Mouse (Mus musculus) left cerebral cortex, adult 9 months (tissue): Measurements from ENCODE around the gene Foxj3.
A peak's percentile ranks its signal among the peaks of the same experiment; 100 is the strongest.
"Not testable (repeated sequence)": the region's sequence is repeated elsewhere in the genome, so short reads cannot be mapped to it uniquely, and the experiment has no call there.

Experiments
- DNase-seq, 2 experiments: peaks; one replicate each; pipeline ENCODE4 v3.0.0; 2022; ENCODE audit warnings: low spot score in 2 of 2

Foxj3 gene

DNA sequence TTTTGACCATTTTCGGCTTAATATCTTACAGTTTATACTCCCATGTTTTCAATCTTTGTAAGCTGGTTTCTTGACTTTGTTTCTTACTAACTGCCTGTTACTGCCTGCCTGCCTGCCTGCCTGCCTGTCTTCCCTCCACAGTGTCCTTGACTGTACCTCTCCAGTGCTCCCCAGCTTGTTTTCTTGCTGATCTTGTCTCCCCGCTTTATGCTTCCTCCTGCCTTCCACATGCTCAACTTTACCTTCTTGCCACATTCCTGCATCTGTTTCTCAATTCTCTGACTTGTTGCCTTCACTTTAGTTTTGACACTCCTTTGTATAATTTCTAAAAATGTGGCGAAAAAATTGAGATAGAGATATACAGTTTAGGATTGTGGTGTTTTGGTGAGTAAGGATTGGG is 35.9 kb downstream of the Foxj3 start:
- DNase-seq, result no peak

DNA sequence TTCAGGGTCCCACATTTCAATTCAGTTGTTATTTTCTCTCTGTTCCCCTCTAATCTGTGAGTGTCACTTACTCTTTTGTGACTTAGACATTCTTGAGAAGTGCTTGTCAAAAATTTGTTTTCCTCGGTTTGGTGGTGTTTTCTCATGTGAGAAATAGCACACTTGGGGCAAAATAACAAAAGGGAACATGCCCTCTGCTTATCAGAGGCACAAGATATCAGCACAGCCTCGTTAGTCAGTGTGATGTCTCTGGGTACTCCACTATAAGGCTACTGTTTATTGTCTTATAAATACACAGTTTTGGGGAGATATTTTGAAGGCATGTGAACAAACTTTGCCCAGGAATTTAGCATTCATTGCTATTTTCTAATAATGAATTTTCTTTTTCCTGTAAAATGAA is 37.7 kb downstream of the Foxj3 start:
- no peak for DNase-seq

DNA sequence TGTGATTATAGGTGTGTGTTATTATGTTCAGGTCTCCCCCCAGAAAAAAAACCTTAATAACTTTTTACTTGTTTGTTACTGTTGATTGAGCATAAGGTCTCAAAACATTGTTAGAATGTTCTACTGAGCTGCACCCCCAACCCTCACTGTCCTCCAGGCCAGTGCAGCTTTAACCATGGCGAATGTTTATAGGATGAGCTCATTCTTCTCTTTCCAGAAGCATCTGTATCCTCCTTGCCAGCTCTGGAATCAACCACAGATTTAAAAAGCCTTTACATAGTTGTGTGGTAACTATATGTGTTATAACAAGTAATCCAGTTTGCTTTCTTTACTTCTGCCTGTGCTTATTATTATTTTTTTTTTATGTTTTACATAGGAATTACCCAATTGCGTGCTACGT is 38.7 kb downstream of the Foxj3 start:
- DNase-seq, result no peak

DNA sequence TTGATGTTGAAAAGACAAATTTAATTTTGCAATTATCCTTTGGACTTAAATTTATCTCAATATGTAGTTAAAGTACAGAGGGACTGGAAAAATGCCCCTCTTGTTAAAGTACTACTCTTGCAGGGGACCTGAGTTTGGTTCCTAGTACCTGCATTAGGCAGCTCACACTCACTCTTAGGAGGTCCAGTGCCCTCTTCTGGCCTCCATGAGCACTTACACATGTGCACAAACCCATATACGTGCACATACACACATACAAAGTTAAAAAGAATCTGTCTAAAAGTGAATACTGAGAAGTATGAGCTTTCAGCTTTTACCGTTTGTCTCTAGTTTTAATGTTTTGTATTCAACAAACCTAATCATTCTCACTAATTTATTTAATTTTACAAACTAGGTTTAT is 51.2 kb downstream of the Foxj3 start:
- DNase-seq, result no peak

DNA sequence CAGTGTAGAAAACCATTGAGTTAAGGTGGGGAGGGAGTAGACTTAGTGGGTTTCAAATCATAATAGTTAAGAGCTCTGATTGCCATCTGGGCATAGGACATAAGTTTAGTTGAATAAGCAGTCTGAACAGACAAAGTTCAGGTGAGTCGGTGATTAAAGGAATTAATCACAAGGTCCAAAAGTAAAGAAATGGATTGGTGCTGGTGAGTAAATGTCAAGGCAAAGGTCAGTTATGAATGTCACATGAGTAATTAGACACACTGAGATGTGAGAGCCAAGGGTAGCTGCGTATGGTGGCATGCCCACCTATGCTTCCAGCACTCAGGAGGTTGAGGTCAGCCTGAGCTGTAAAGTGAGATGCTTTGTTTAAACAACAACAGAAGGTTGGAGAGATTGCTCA is 52.6 kb downstream of the Foxj3 start:
- no peak for DNase-seq

DNA sequence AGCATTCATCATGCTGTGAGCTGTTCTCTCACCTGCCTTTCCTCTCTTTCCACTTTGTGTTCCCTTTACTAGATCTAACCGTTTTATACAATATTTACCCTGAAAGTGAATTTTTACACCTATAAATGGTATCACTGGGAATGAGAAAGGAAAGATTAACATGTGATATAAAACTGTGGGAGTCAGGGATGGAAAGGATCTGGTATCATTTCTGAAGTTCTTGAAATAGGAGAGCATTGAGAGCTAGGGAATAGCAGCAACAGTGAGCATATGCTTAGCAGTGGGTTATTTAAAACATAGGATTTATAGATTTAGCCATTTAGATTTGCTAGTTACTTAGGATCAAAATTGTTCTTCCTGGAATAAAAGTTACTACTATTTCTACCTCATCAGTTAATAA is 53.2 kb downstream of the Foxj3 start:
- DNase-seq, result peak in 1 of 2 experiments; percentile 10

DNA sequence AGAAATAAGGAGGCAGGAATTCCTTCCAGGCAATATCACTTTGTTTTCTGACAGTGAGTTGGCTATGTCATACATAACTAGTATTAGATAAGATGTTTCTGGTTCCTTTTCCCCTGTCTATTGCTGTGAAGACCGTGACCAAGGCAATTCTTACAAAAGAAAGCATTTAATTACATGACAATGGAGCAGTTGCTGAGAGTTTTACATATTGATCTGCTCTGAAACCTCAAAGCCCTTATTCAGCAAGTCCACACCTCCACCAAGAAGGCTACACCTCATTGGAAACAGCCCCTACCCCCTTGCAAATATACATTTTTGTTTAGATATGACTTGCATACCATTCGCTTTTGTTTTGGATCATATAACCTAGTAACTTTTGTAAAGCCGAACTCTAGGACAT is 55.7 kb downstream of the Foxj3 start:
- DNase-seq, result no peak

DNA sequence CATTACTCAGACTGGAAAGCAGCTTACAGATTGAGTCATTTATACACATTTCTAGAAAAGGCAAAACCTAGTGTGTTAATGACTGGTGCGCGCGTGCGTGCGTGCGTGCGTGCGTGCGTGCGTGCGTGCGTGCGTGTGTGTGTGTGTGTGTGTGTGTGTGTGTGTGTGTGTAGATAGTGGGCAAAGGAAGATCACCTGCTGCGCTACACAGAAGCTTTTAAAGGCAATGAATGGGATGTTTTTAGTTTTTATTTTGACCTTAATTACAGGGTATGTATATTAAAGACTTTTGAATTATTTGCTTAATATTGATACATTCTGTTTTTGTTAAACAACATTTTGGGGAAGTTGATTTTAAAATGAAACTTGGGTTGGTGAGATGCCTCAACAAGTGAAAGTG is 57.5 kb downstream of the Foxj3 start:
- no peak for DNase-seq

DNA sequence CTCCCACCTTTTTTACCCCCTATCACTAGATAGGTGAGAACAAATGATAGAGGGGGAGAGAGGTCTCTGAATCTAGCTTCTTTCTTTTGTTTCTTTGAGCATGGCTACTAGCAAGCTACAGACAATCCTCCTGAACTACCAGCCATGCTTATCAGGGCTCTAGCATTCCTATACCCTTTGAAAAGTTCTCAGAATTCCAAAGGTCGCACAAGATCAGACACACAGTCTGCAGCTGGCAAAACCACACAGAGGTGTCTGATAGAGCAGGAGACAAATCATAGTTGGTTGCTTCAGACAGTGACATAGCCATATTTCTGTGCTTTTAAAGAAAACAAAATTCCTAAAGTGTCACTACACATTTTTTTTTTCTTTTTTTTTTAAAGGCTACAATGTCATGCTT is 62.8 kb downstream of the Foxj3 start:
- no peak for DNase-seq

DNA sequence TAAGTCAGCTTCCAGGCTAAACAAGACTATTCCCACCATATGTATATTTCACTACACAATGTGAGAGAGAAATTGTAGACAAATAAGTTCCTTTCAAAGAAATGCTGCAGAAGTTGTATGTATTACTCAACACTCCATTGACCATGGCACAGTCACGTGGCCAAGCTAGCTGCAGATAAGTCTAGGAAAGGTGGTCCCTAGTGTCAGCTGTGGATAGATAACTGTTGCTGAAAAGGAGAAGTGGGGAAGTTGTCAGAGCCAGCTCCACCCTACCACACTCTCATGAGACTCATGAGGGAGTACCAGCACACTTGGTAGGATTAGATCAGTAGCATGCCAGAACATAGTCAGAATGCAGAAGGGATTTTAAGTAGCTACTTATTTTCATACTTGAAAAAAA is 72.7 kb downstream of the Foxj3 start:
- DNase-seq, result no peak

DNA sequence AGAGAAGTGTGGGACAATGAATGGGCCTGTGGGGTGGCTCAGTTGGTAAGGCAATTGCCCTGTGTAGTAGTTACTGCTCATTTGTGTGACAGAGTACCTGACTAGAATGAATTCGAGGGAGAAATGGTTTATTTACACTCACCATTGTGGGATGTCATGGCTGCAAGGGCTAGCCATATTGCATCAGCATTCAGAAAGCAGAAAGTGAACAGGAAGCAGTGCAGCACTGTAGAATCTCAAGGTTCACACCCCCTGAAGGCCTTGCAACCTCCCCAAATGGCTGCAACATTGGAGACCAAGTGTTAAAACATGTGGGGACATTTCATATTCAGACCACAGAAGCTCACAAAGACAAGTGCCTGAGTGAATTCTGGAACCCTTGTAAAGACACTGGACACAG is 77.3 kb downstream of the Foxj3 start:
- DNase-seq, result no peak

DNA sequence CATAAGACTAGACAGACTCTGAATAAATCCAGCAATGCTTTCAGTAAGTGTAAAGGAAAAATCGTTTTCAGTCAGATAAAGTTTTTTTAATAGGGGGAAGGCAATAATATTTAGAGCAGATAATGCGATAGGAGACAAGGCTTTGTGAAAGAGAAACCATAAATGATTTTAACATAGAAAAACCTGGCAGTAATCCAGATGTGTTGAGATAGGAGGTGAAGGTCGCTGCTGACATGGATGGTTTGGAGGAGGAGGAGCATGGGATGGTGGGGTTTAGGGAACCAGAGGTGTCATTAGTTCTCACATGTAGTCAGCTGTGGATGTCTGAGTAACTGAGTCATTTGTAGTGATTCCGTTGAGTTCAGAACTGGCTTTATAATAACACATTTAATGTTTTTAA is 77.9 kb downstream of the Foxj3 start:
- DNase-seq, result no peak

DNA sequence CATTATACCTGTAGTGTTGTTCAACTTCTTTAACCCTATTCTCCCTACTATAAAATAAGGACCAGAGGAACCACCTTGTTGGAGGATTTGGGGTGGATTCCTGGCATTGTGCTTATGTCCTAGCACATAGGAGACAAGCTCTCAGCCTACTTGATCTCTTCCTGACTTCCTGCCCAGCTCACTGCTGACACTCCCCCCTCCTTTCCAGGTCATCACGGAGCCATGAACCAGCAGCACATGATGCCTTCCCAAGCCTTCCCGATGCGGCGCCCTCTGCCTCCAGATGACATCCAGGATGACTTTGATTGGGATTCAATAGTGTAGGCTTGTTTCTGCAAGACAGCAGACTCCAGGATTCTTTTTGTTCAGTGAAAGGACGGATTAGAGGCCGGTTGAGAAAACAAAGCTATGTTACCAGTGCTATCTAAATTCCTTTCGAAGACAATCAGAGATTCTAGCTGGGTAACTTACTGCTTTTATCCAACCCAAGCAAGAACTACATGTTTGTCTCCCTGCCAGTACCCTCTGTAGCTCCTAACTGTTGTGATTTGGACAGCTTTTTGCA is 89.4 kb downstream of the Foxj3 start:
- no peak for DNase-seq

DNA sequence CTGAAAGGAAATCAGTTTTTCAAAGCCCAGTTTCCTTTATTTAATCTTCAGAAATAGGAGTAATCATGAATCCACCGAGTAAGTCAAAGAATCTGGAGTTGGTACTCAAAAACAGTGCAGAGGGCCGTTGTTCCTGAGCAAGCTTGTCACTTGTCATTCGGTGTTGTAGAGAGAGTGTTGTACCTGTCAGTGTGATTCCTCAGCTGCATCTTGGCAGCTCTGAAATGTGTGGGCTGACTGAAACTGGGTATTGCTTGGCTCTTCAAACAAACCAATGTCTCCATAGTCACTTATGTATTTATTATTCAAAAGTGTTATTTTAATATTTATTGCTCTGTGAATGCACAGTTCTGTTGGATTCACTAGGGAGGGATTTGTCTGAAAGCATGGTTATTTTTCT is 90.1 kb downstream of the Foxj3 start:
- no peak for DNase-seq

DNA sequence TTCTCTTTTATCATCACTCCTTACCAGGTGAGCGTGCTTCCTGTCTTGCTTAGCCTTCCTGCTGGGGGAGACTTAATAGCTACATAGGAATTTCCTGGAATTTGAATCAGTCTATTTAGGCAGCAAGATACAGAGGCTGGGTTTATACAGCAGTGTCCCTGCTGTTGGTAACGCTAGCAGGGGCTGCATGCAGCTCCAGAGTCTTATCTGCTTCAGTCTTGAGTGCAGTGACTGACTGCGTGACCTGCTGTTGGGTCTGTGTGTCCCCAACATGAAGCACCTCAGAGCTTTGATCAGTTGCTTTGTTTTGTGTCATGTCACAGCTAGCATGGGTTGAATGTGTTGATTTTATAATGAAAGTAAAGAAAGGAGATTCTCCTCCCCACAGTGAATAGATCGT is 90.5 kb downstream of the Foxj3 start:
- DNase-seq, result no peak

DNA sequence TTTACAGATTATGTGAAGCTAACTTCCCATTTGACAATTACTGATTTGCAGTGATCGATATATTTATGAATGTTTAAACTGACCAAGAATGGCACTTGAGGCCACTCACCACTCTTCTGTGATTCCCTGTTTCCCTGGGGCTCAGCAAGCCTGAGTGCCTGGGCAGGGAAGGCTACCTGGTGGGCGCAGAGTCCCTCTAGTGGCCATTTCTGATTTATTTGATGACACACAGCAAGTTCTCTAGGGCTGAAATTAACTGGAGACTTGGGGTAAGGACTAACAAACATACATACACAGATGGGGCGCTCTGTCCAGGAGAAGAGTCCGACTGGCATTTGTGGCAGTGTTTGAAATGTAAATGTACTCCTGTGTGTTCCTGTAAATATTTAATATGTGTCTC is 91.6 kb downstream of the Foxj3 start:
- DNase-seq, result not testable (repeated sequence)

DNA sequence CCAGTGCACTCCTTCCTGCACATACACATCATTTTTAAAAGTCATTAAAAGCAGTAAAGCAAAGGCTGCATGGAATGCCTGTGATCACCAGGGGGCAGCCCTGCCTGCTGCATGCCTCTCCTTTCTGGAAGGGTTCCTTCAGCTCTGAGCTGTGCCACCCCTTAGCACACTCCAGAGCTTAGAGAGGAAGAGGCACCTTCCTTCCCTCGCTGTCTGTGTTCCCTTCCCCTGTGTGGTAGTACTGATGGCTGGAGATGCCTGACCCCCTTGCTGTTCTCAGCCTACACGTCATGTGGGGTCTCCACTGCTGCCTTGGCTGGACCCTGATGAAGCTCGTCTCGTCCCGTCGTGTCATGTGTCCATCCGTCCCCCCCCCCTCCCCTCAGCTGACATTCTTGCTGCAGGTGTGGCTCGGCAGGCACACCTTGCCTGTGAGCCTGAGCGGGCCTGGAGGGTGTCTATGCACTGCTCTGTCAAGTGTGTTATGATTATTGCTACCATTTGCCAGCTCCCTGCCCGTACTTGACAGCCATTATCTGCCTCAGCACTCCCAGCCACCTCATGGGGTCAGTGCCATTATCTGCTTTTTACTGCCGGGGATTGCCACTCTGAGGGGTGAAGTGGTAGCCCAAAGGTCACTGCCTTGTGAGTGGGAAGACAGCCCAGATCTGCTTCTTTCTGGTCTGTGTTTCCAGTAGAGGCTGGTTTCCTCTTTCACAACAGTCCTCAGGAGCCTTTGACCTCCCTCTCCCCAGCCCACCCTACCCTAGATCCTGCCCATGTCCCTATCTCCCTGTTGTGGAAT is 94.5 kb downstream of the Foxj3 start:
- DNase-seq, result peak in 1 of 2 experiments; percentile 53

DNA sequence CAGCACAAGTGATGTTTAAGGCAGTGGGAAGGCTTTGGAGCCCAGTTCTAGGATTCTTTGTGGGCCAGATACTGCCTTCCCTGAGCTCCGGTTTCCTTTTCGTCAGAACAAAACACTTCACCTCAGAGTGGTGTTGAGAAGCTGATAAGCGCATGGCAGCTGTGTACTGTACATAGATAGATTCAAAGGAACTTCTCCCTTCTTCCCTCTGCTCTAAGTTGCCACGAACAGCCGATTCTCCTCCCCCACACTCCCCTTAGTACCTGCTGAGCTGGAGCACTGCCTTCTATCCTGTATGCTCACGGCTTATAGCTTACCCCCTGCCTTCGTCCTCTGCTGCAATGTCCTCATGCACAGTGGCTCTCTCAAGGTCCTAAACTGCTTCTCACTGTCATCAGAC is 95.9 kb downstream of the Foxj3 start:
- no peak for DNase-seq

DNA sequence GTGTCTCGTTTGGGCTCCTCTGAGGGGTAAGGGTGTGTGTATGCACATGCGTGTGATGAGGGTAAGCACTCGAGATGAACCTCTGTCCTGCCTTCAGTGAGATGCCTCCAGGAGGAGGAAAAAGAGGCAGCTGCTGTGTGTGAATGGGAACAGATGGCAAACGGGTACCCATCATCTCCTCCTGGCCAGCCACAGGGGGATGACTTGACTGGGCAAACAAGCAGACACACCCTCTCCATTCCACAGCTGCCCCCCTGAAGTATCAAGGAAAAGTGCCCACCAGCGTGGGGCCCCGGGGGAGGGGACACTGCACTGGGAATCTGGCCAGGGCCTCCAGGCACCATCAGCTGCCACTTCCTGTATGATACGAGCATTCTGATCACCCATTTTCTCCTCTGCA is 96.5 kb downstream of the Foxj3 start:
- DNase-seq, result no peak

DNA sequence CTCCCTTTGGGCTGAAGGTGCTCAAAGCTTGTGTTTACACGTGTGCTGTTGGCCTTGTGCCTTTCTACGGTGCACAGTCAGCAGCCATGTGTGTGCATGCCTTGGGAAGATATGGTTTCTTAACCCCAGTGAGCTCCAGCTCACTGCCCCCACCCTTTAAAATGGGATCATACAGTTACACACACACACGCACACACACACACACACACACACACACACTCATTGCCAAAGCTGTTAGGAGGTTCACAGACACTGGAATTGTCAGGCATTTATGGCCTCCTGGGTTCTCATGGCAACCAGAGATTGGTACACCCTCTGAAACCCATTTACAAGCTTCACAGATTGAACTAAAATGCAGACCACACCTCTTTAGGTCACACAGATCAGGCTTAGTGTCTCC is 97.1 kb downstream of the Foxj3 start:
- no peak for DNase-seq

DNA sequence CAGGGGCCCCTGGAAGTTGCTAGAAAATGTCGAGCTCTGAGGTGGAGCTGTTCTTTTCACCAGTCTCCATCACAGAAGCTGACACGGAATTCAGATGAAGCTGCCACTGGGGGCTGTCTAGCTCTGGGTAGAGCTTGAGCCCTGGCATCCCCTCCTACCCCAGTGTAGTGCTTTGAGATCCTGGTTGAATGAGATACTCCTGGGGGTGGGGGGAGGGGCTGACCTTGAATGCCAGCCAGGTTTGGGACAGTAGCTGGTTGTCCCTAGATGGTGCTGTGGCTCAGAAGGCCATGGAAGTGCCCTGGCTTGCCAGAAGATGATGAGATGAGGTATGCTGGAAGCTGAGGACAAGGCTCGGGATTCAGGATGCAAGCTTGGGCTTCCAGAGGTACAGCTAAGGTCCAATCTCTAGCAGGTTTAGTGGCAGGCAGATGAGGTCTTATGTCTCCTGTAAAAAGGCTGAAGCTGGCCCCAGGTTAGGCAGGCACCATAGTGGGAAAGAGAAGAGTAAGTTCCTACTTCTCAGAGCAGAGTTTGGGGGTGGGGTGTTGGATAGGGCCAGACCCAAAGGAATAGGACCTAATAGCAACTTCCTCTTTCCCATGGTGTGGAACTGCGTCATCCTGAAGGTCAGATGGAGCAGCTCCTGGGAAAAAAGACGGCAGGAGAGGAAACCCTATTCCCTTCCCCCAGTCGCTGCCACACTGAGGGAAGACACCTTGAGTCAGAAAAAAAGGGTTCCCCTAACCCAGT is 98.3 kb downstream of the Foxj3 start:
- DNase-seq, result no peak

DNA sequence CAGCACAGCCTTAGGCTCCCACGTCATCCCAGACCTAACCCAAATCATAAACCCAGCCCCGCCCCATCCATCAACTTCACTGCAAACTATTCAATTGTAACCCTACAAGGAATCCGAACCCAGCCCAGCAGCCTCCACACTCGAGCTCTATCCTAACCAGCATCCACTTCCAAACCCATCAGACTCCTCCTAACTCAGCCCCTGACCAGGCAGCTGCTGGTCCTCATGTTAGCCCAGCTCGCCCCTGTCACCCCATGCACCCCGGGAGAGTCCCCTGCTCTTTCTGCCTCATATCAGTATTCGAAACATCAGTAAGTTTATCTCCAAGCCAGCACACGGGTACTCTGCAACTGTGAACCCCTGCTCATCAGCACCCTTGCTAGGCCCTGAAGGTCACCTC is 98.9 kb downstream of the Foxj3 start:
- no peak for DNase-seq

DNA sequence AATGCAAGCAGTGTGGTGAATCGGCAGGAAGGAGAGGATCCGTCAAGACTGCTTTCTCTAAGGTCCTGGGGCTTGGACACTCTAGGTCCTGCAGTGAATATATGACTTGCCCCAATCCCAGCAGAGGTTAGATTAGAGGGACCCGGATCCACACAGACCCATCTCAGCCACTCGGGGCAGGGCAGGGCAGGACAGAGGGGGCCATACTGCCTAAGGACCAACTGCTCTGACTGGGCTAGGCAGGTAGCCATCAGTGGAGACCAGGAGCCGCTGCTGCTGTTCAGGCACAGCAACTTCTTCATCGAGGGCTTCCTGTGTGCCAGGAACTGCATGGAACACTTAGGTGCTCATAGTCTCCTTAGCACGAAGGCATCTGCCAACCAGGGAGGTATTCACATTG is 99.9 kb downstream of the Foxj3 start:
- DNase-seq, result no peak
